In genomic region chr9:58766959-58767955, GRCm38 (mm10) we compare ENCODE assay signal across 9 mouse cellular contexts. TPM values are rescaled to one million over a fixed set of nuclear protein-coding genes. Genes with fewer than 3 reads are reported as not detected.
A peak's percentile ranks its signal among the peaks of the same experiment; 100 is the strongest.
DNase-seq lines count a peak whose midpoint lies in the region; ATAC-seq lines count a peak whose summit lies in the region.
"Had no signal": no experiment of that assay in that cellular context is flagged by ENCODE, and none has a peak within 500 bp of the region (broad histone marks: within the 10 kb centered on the region; RNA-seq: fewer than 3 reads in every experiment).

No protein-coding gene starts in this region.

- ATAC-seq in hindbrain, embryonic 12.5 days (ENCODE audit: low FRiP score) = peak; percentile 97
- peak; percentile 82 for ATAC-seq in midbrain, embryonic 11.5 days (ENCODE audit: low FRiP score)

- DNase-seq in retina, postnatal 1 day = peak; percentile 63
- DNase-seq in retina, embryonic 14.5 days (ENCODE audit: low spot score) = no peak
- no peak for DNase-seq in midbrain, embryonic 11.5 days (ENCODE audit: low spot score, missing footprints)
- no peak for DNase-seq in left cerebral cortex, adult 11 months (ENCODE audit: low spot score)
- DNase-seq in cerebellum, postnatal 25 days = no peak
- DNase-seq in frontal cortex, postnatal 36 days (ENCODE audit: low spot score in 2 of 2) = no peak
- no peak for DNase-seq in spleen, postnatal 36 days (ENCODE audit: low spot score in 2 of 2)

- no peaks in the 10 kb centered on the region for H3K27me3 ChIP-seq in hindbrain, embryonic 12.5 days
- H3K27me3 ChIP-seq in midbrain, embryonic 11.5 days (ENCODE audit: control insufficient read depth, insufficient read depth, low read length) = no peaks in the 10 kb centered on the region

- no peak overlapping the region for H3K9ac ChIP-seq in hindbrain, embryonic 12.5 days
- no peak overlapping the region for H3K9ac ChIP-seq in midbrain, embryonic 11.5 days (ENCODE audit: low read length)

- 75% methylated on average over 17 of the region's 17 CpGs for WGBS in hindbrain, embryonic 12.5 days
- WGBS in midbrain, embryonic 11.5 days = 79% methylated on average over 17 of the region's 17 CpGs

- no peak overlapping the region for H3K4me3 ChIP-seq in hindbrain, embryonic 12.5 days
- H3K4me3 ChIP-seq in midbrain, embryonic 11.5 days (ENCODE audit: low read depth, low read length) = no peak overlapping the region

- peaks cover 3% of the 10 kb centered on the region for H3K4me1 ChIP-seq in hindbrain, embryonic 12.5 days
- no peaks in the 10 kb centered on the region for H3K4me1 ChIP-seq in midbrain, embryonic 11.5 days (ENCODE audit: control insufficient read depth, insufficient read depth, low read length)

- no peaks in the 10 kb centered on the region for H3K36me3 ChIP-seq in hindbrain, embryonic 12.5 days
- no peaks in the 10 kb centered on the region for H3K36me3 ChIP-seq in midbrain, embryonic 11.5 days (ENCODE audit: control insufficient read depth, insufficient read depth, low read length)

- H3K9me3 ChIP-seq in hindbrain, embryonic 12.5 days (replicated peaks) = no peaks in the 10 kb centered on the region
- no peaks in the 10 kb centered on the region for H3K9me3 ChIP-seq in midbrain, embryonic 11.5 days (ENCODE audit: control insufficient read depth, low read length)

- no peak overlapping the region for H3K27ac ChIP-seq in hindbrain, embryonic 12.5 days
- H3K27ac ChIP-seq in midbrain, embryonic 11.5 days (ENCODE audit: low read depth, low read length) = no peak overlapping the region
- H3K27ac ChIP-seq: macrophage had no signal

- H3K4me2 ChIP-seq in hindbrain, embryonic 12.5 days (replicated peaks) = no peak overlapping the region
- no peak overlapping the region for H3K4me2 ChIP-seq in midbrain, embryonic 11.5 days

RNA-seq across cellular contexts. Expression of gene Rec114, which starts 23.5 kb away (rescaled TPM):
- 2.1 and 3.5 TPM in 2 replicates for polyA plus RNA-seq in hindbrain, embryonic 12.5 days (2016; fragmentation: Nextera tagmentation; extraction: Ambion mirVana)
- polyA plus RNA-seq in midbrain, embryonic 11.5 days (2014; fragmentation: Nextera tagmentation; extraction: Ambion mirVana) = 1.0 and 2.7 TPM in 2 replicates
- polyA plus RNA-seq: macrophage had no signal

RNA-seq across cellular contexts. Expression of gene Hcn4, which starts 56.0 kb away (rescaled TPM):
- polyA plus RNA-seq in hindbrain, embryonic 12.5 days (2016; fragmentation: Nextera tagmentation; extraction: Ambion mirVana) = 1.8 and 2.7 TPM in 2 replicates
- 1.3 and 1.5 TPM in 2 replicates for polyA plus RNA-seq in midbrain, embryonic 11.5 days (2014; fragmentation: Nextera tagmentation; extraction: Ambion mirVana)
- polyA plus RNA-seq: macrophage had no signal
